Mouse (Mus musculus): ENCODE measurements around the gene Plscr1.

Gene Plscr1

GRCm38 (mm10) chr9:92301213-92301612 is 51.7 kb downstream of the Plscr1 start:
- no peak for DNase-seq (ENCODE audit: low read depth, low spot score)

DNA sequence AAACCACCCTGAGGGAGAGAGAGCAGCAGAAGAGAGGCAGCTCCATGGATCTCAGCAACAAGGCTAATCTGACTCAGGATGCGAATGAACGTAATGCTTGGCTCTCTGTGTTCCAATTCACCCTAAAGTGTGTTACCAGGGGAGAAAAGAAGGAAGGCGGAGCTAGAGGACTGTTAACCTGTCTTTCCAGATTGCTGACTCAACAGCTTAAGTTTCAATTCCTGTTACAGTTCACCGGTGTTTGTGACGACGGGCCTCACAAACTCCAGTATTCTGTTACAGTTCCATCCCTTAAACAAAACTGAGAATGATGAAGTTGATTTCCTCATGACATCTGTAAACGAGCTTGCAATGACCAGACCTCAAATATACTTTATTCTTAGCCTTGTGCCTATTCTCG is 55.5 kb downstream of the Plscr1 start:
- DNase-seq (ENCODE audit: low read depth, low spot score) = no peak

- DNase-seq (ENCODE audit: low read depth, low spot score) = no peak
These were observed 56.2 kb downstream of the Plscr1 start for GRCm38 (mm10) chr9:92305620-92306220.

GRCm38 (mm10) chr9:92309077-92309476 is 59.5 kb downstream of the Plscr1 start, which contains the start of gene 1700057G04Rik:
1700057G04Rik (plus strand) TSS chr9:92309377.
- no peak for DNase-seq (ENCODE audit: low read depth, low spot score)

DNA sequence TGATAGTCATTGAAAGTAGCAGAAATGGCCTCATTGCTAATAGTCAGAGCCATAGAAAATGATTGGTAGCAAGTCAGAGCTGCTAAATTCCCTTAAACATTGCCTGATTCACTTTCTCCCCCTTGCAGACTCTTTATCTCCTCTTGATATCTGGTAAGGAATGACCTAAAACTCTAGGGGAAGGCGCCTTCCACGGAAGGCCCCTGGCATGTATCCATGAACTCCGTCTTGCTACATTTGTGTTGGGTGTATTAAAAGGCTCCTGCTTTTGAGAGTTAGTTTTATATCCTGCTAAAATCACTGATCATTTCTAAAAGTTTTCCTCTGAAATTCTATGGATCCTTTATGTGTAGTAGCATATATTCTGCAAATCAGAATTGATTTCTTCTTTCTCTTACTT is 67.2 kb downstream of the Plscr1 start:
- no peak for DNase-seq (ENCODE audit: low read depth, low spot score)
